Mouse (Mus musculus) spleen, adult 12 weeks (tissue): ENCODE measurements around the gene Baat.
"Not testable (repeated sequence)": the region's sequence is repeated elsewhere in the genome, so short reads cannot be mapped to it uniquely, and the experiment has no call there.

Source experiments
- DNase-seq: peaks from one replicate; pipeline ENCODE4 v3.0.0; 2022; ENCODE audit warnings: low spot score

Gene Baat

GRCm38 (mm10) chr4:49485442-49485841 lies 20.9 kb downstream of the Baat start:
- no peak for DNase-seq

GRCm38 (mm10) chr4:49480896-49481295 lies 25.5 kb downstream of the Baat start:
- DNase-seq, result no peak

- no peak for DNase-seq
These were observed 26.1 kb downstream of the Baat start for GRCm38 (mm10) chr4:49480104-49480760.

GRCm38 (mm10) chr4:49479035-49479434 lies 27.3 kb downstream of the Baat start:
- not testable (repeated sequence) for DNase-seq

GRCm38 (mm10) chr4:49478118-49478877 lies 28.1 kb downstream of the Baat start:
- DNase-seq, result peak; percentile 49

GRCm38 (mm10) chr4:49474583-49474982 lies 31.8 kb downstream of the Baat start:
- DNase-seq, result no peak

- no peak for DNase-seq
These were observed 32.8 kb downstream of the Baat start, which contains the start of gene Acnat1 for GRCm38 (mm10) chr4:49473435-49474100. TSS of gene Acnat1 (minus strand) at chr4:49473912.

GRCm38 (mm10) chr4:49469435-49470151 lies 36.8 kb downstream of the Baat start:
- no peak for DNase-seq

GRCm38 (mm10) chr4:49467360-49467759 lies 39.0 kb downstream of the Baat start:
- DNase-seq, result no peak

- no peak for DNase-seq
These were observed 50.2 kb downstream of the Baat start for GRCm38 (mm10) chr4:49456171-49456570.

GRCm38 (mm10) chr4:49451848-49452551 lies 54.4 kb downstream of the Baat start:
- no peak for DNase-seq

GRCm38 (mm10) chr4:49451133-49451847 lies 55.1 kb downstream of the Baat start:
- not testable (repeated sequence) for DNase-seq
